Mouse (Mus musculus) olfactory bulb, adult 2 months (tissue): Measurements from ENCODE around the gene Oard1.

Source experiments
- CTCF ChIP-seq: fragments of 200-500 bp; IDR thresholded peaks from 2 replicates; pipeline ENCODE4 v1.5.1; 2012; ENCODE audit warnings: low read depth, mild to moderate bottlenecking, low read length, moderate library complexity; ENCODE audit not compliant: insufficient read depth
- POLR2A ChIP-seq: fragments of 200-500 bp; IDR thresholded peaks from 2 replicates; pipeline ENCODE4 v1.6.1; 2012; ENCODE audit warnings: mild to moderate bottlenecking, low read depth, low read length, moderate library complexity; ENCODE audit not compliant: insufficient read depth

- TF ChIP-seq CTCF (no peak), POLR2A (no peak)
These were observed 23.9 kb upstream of the Oard1 start for GRCm38 (mm10) chr17:48385786-48386461.
